Mouse (Mus musculus) cerebellum, postnatal 36 days (tissue): ENCODE results near the gene Fut8.

ENCODE experiments used
- DNase-seq, 2 experiments: peaks; one replicate each; pipeline ENCODE4 v3.0.0; 2021 to 2022; ENCODE audit warnings: mixed read lengths in 2 of 2

Gene Fut8

GRCm38 (mm10) chr12:77309507-77309906 is 71.6 kb downstream of the Fut8 start:
- no peak for DNase-seq

GRCm38 (mm10) chr12:77313502-77313901 is 75.6 kb downstream of the Fut8 start:
- DNase-seq = no peak

GRCm38 (mm10) chr12:77324142-77324541 is 86.2 kb downstream of the Fut8 start:
- DNase-seq = no peak

GRCm38 (mm10) chr12:77346521-77346920 is 108.6 kb downstream of the Fut8 start:
- DNase-seq = no peak

GRCm38 (mm10) chr12:77349543-77349942 is 111.6 kb downstream of the Fut8 start:
- DNase-seq = no peak

GRCm38 (mm10) chr12:77415720-77416119 is 177.8 kb downstream of the Fut8 start:
- DNase-seq = no peak

GRCm38 (mm10) chr12:77421667-77422393 is 183.9 kb downstream of the Fut8 start:
- DNase-seq = no peak

GRCm38 (mm10) chr12:77426093-77426492 is 188.2 kb downstream of the Fut8 start:
- DNase-seq = no peak

GRCm38 (mm10) chr12:77428165-77428564 is 190.2 kb downstream of the Fut8 start:
- DNase-seq = no peak

GRCm38 (mm10) chr12:77429381-77429780 is 191.5 kb downstream of the Fut8 start:
- DNase-seq = no peak

GRCm38 (mm10) chr12:77436733-77437132 is 198.8 kb downstream of the Fut8 start:
- no peak for DNase-seq

GRCm38 (mm10) chr12:77450816-77451215 is 212.9 kb downstream of the Fut8 start:
- DNase-seq = no peak

GRCm38 (mm10) chr12:77466178-77466577 is 228.3 kb downstream of the Fut8 start:
- DNase-seq = no peak

- no peak for DNase-seq
These were observed 242.0 kb downstream of the Fut8 start for GRCm38 (mm10) chr12:77479931-77480330.

- no peak for DNase-seq
These were observed 243.2 kb downstream of the Fut8 start for GRCm38 (mm10) chr12:77481153-77481552.

- DNase-seq = peak; percentile 42 to 46
These were observed 243.9 kb downstream of the Fut8 start for GRCm38 (mm10) chr12:77481799-77482198.

GRCm38 (mm10) chr12:77483180-77483855 is 245.4 kb downstream of the Fut8 start:
- no peak for DNase-seq

GRCm38 (mm10) chr12:77484761-77485160 is 246.8 kb downstream of the Fut8 start:
- peak in 1 of 2 experiments; percentile 33 for DNase-seq

- DNase-seq = peak; percentile 61 to 70
These were observed 253.6 kb downstream of the Fut8 start for GRCm38 (mm10) chr12:77491478-77491877.

- DNase-seq = no peak
These were observed 257.9 kb downstream of the Fut8 start for GRCm38 (mm10) chr12:77495781-77496180.

GRCm38 (mm10) chr12:77498153-77498552 is 260.2 kb downstream of the Fut8 start:
- no peak for DNase-seq

- peak; percentile 50 to 52 for DNase-seq
These were observed 262.6 kb downstream of the Fut8 start for GRCm38 (mm10) chr12:77500439-77501055.

- no peak for DNase-seq
These were observed 263.7 kb downstream of the Fut8 start for GRCm38 (mm10) chr12:77501466-77502240.
